Mouse (Mus musculus): ENCODE results near the gene Als2.

DNA sequence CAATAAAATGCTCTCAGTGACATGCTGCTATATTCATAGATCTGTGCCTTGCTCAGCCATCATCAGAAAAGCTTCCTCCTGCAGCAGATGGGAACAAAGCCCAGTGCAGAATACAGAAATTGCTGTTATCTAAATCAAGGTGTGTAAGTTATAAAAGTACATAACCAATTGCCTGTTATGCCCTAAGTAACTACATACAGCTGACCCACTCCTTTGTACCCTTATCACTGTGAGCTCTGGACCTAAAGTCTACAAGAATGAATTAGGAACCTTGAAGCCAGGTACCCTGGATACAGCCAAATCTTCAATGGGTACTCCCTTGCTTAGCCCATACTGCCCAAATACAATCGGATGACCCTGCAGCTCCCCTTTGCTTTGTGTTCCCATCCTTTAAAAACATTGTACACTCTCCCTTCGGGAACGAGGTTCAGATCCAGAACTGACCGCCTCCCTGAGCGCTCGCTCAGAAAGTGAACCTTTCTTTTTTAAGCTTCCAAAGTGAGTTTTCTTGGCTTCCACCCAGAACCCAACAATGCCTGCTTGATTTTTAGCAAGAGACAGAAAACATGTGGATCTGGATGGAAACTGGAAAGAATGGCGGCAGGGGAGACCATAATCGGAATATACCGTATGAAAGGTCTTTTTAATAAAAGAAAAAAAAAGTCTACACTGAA, 70.7 kb downstream of the Als2 start:
- TF ChIP-seq CTCF (IDR thresholded peaks at IDR 0.05; ENCODE audit: low read depth): no peak
- TF ChIP-seq EP300 (IDR thresholded peaks at IDR 0.05; ENCODE audit: low read depth): no peak
